Mouse (Mus musculus) heart, postnatal 0 days (tissue): ENCODE data around the gene Bcas1.

Experiments used
- CTCF ChIP-seq: IDR thresholded peaks from 2 replicates; pipeline ENCODE4 v1.5.1; 2016; ENCODE audit warnings: antibody characterized with exemption, control low read depth, low read depth
- EP300 ChIP-seq: IDR thresholded peaks from 2 replicates; pipeline ENCODE4 v1.6.1; 2016; ENCODE audit warnings: antibody characterized with exemption, low read depth

DNA sequence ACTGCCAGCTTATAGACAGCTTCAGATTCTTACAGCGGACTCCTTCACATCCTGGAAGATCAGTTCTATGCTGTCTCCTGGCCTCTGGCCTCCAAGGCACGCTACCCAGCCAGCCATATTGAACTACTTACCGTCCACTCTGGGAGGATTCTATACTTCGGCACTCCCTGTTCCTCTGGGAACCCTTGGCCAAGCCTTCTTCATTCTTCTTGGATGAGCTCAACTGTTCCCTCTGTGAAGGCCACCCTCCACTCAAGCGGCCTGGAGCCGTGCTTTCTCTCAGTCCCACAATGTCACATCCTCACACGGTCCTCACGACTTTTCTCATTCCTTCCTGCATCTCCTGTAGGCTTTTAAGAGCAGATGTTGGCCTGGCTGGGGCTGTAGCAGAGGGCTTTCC lies 86.5 kb downstream of the Bcas1 start:
- TF ChIP-seq CTCF (no peak), EP300 (no peak)
